Mouse (Mus musculus) ovary, postnatal 14 days (tissue): Measurements from ENCODE around the gene Rgs2.

ENCODE experiments used
- DNase-seq: peaks from one replicate; pipeline ENCODE4 v3.0.0; 2022; ENCODE audit warnings: low spot score

Gene Rgs2

GRCm38 (mm10) chr1:144003904-144004740, at the start of gene Rgs2:
Gene Rgs2 (minus strand): TSS chr1:144004161.
- DNase-seq, result peak; percentile 97

- no peak for DNase-seq
Measured at GRCm38 (mm10) chr1:144053401-144053800, 49.4 kb upstream of the Rgs2 start.

GRCm38 (mm10) chr1:144041826-144042225, 37.9 kb upstream of the Rgs2 start:
- no peak for DNase-seq

- DNase-seq, result no peak
Measured at GRCm38 (mm10) chr1:144033498-144033897, 29.5 kb upstream of the Rgs2 start.

- no peak for DNase-seq
Measured at GRCm38 (mm10) chr1:144030499-144030898, 26.5 kb upstream of the Rgs2 start.

GRCm38 (mm10) chr1:144029679-144030078, 25.7 kb upstream of the Rgs2 start:
- DNase-seq, result no peak

- peak; percentile 31 for DNase-seq
Measured at GRCm38 (mm10) chr1:144018417-144018958, 14.5 kb upstream of the Rgs2 start.

- no peak for DNase-seq
Measured at GRCm38 (mm10) chr1:144013913-144014312, 10.0 kb upstream of the Rgs2 start.

GRCm38 (mm10) chr1:144007341-144007740, 3.4 kb upstream of the Rgs2 start:
- DNase-seq, result no peak

- DNase-seq, result peak; percentile 43
Measured at GRCm38 (mm10) chr1:144006542-144006941, 2.6 kb upstream of the Rgs2 start.

- no peak for DNase-seq
Measured at GRCm38 (mm10) chr1:144005648-144006047, 1.7 kb upstream of the Rgs2 start.

- DNase-seq, result no peak
Measured at GRCm38 (mm10) chr1:144004741-144005140, 780 bp upstream of the Rgs2 start.

- no peak for DNase-seq
Measured at GRCm38 (mm10) chr1:144003416-144003815, 545 bp downstream of the Rgs2 start.

GRCm38 (mm10) chr1:144002715-144003066, 1.3 kb downstream of the Rgs2 start:
- DNase-seq, result no peak

GRCm38 (mm10) chr1:144002036-144002714, 1.8 kb downstream of the Rgs2 start:
- DNase-seq, result no peak

GRCm38 (mm10) chr1:144000246-144000645, 3.7 kb downstream of the Rgs2 start:
- no peak for DNase-seq

- no peak for DNase-seq
Measured at GRCm38 (mm10) chr1:143999371-143999920, 4.5 kb downstream of the Rgs2 start.

- no peak for DNase-seq
Measured at GRCm38 (mm10) chr1:143993026-143993425, 10.9 kb downstream of the Rgs2 start.

- DNase-seq, result no peak
Measured at GRCm38 (mm10) chr1:143992528-143992927, 11.4 kb downstream of the Rgs2 start.

- no peak for DNase-seq
Measured at GRCm38 (mm10) chr1:143990263-143990662, 13.7 kb downstream of the Rgs2 start.

GRCm38 (mm10) chr1:143989773-143990172, 14.2 kb downstream of the Rgs2 start:
- DNase-seq, result no peak

GRCm38 (mm10) chr1:143988756-143989155, 15.2 kb downstream of the Rgs2 start:
- DNase-seq, result no peak
